Mouse (Mus musculus): Measurements from ENCODE around the gene Garnl3. TPM values are rescaled to one million over a fixed set of nuclear protein-coding genes. Genes with fewer than 3 reads are reported as not detected.

Garnl3 gene
- total and polyA plus RNA-seq, 2 experiments from 2014 or later: 56.1 to 96.9 TPM

DNA sequence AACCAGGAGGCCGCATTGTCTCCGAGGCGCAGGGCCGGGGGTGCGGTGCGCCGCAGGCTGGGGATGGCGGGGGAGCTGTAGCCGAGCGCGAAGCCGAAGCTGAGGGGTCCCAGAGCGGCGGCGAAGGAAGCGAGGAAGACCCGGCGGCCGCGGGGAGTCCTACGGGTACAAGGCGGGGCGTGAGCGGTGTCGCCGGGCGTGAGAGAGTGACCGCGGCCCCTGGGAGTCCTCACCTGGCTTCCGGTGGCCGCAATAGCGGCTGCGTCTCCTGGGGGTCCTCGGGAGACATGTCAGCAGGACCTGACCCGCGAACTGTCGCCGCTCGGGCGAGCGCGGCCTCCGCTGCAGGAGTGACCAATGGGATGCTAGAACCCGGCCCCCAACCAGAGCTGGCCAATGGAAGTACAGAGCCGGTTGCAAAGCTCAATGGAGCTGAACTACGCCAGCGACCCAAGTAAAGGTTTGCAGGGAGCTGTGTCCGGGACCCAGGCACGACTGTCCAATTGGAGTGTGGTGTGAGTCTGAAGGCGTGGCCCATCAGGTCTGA, 149.7 kb downstream of the Garnl3 start, which contains the start of gene Slc2a8:
Gene Slc2a8, minus strand, starts transcription at position 359 of the 547 bp plus-strand sequence.
- no peak for TF ChIP-seq CTCF (IDR thresholded peaks at IDR 0.05; ENCODE audit: low read depth)
- Histone ChIP-seq H3K27me3 (ENCODE audit: insufficient read depth, low read length) (no peaks in the 10 kb centered on the region), H3K9me3 (ENCODE audit: low read length) (no peaks in the 10 kb centered on the region), H3K4me2 (ENCODE audit: low read depth, low read length) (peak within 1 kb of the TSS; percentile 100), H3K4me3 (ENCODE audit: low read length) (peak within 1 kb of the TSS; percentile 89), H3K36me3 (ENCODE audit: insufficient read depth, low read length) (no peaks in the 10 kb centered on the region), H3K27ac (peak within 1 kb of the TSS; percentile 70; the same call in 1 of the 2 replicates), H3K9ac (replicated peaks; ENCODE audit: low read length) (peak within 1 kb of the TSS; percentile 92), H3K4me1 (ENCODE audit: insufficient read depth, low read length) (peaks cover 12% of the 10 kb centered on the region)
- under 1% methylated on average over 50 of the region's 50 CpGs for WGBS
- ATAC-seq (peak; percentile 98), DNase-seq (ENCODE audit: low spot score) (peak; percentile 96)

DNA sequence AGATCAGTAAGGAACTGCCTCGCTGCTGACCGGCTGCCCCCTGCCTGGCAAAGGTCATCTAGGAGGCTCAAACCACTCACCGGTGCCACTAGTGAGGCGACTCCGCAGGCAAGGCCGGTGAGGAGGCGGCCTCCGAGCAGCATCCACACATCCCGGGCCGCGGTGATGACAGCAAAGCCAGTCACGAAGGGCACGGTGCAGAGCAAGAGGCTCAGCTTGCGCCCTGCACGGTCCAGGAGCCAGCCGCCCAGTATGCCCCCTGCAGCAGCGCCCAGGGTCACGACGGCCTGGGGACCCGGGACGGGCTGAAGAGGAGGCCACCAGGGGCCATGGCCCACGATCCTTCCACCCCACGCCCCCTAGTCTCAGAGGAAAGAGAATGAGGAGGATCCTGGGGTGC, 150.2 kb downstream of the Garnl3 start:
- peak; percentile 20 for DNase-seq (ENCODE audit: low spot score)
- Histone ChIP-seq H3K9me3 (ENCODE audit: low read length) (no peaks in the 10 kb centered on the region), H3K27ac (peak overlapping the region; percentile 70; the same call in 1 of the 2 replicates), H3K4me2 (ENCODE audit: low read depth, low read length) (peak overlapping the region; percentile 100), H3K9ac (replicated peaks; ENCODE audit: low read length) (peak overlapping the region; percentile 92), H3K4me3 (ENCODE audit: low read length) (peak overlapping the region; percentile 89), H3K36me3 (ENCODE audit: insufficient read depth, low read length) (no peaks in the 10 kb centered on the region), H3K4me1 (ENCODE audit: insufficient read depth, low read length) (peaks cover 12% of the 10 kb centered on the region), H3K27me3 (ENCODE audit: insufficient read depth, low read length) (no peaks in the 10 kb centered on the region)
- no peak for ATAC-seq
- under 1% methylated on average over 23 of the region's 23 CpGs for WGBS
- no peak for TF ChIP-seq CTCF (IDR thresholded peaks at IDR 0.05; ENCODE audit: low read depth)

DNA sequence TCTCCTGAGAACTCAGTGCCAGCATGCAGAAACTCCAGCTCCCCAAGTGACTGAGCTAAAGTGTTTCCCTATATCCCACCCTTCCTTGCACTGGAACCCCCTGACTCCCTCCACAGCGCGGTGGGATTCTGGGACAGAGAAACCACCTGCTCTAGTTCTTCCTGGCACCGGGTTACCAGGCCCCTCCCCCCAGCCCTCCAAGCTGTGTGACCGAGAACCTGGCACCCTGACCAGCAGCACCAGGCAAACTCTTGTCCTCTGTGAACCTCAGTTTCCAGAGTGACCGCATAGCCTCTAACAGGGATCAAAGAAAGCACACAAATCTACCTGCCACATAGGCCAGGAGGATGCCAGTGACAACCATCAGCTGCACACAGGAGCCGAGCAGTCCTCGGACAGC, 151.8 kb downstream of the Garnl3 start:
- Histone ChIP-seq H3K4me1 (ENCODE audit: insufficient read depth, low read length) (peaks cover 12% of the 10 kb centered on the region), H3K27ac (no peak overlapping the region), H3K9me3 (ENCODE audit: low read length) (no peaks in the 10 kb centered on the region), H3K9ac (replicated peaks; ENCODE audit: low read length) (no peak overlapping the region), H3K27me3 (ENCODE audit: insufficient read depth, low read length) (no peaks in the 10 kb centered on the region), H3K4me2 (ENCODE audit: low read depth, low read length) (no peak overlapping the region), H3K4me3 (ENCODE audit: low read length) (no peak overlapping the region), H3K36me3 (ENCODE audit: insufficient read depth, low read length) (0 out of 2 replicates have a peak, but pooled peaks cover 7% of the 10 kb centered on the region)
- no peak for DNase-seq (ENCODE audit: low spot score)
- 76% methylated on average over 7 of the region's 7 CpGs for WGBS
- no peak for ATAC-seq
- no peak for TF ChIP-seq CTCF (IDR thresholded peaks at IDR 0.05; ENCODE audit: low read depth)

DNA sequence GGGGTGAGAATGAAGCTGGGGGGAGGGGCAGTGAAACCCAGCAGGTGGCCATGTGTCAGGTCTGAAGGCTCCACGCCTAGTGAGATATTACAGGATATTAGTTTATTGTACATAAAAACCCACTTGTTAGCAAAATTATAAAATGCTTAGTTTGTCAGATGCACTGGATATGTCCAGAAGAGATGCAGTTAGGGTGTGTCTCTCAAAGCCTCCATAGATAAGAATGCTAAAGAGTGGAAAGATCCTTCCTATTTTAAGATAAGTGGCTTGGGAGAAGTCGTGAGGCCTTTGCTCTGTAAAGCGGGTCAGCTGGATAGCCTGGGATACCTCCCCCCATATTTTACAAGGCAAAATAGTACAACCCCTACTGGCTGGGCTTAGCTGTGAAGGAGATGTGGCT, 152.8 kb downstream of the Garnl3 start:
- no peaks in the 10 kb centered on the region for H3K9me3 ChIP-seq (ENCODE audit: low read length)
- no peak for TF ChIP-seq CTCF (IDR thresholded peaks at IDR 0.05; ENCODE audit: low read depth)
- no peak for ATAC-seq

DNA sequence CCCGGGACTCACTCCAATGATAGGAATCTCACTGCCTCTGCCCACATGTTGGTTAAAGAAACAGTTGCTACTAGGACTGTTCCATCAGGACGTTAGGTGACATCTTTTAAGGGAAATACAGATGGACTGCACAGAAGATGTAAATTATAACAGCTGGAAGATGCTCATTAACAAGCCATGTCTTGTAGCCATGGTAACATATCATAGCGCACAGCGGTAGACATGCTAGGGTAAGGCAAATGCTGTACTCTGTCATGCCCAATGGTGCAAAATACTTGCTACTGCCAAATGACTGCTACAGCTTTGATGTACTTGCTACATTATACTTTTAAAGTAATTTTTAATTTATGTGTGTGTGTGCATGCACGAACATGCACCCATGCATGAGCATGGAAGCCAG, 154.3 kb downstream of the Garnl3 start:
- no peak for TF ChIP-seq CTCF (IDR thresholded peaks at IDR 0.05; ENCODE audit: low read depth)
- Histone ChIP-seq H3K27ac (no peak overlapping the region), H3K4me3 (ENCODE audit: low read length) (no peak overlapping the region), H3K4me2 (ENCODE audit: low read depth, low read length) (no peak overlapping the region), H3K9me3 (ENCODE audit: low read length) (no peaks in the 10 kb centered on the region), H3K36me3 (ENCODE audit: insufficient read depth, low read length) (peaks cover 24% of the 10 kb centered on the region; the same call in 1 of the 2 replicates), H3K27me3 (ENCODE audit: insufficient read depth, low read length) (no peaks in the 10 kb centered on the region), H3K9ac (replicated peaks; ENCODE audit: low read length) (no peak overlapping the region), H3K4me1 (ENCODE audit: insufficient read depth, low read length) (peaks cover 7% of the 10 kb centered on the region)
- 60% methylated on average over 5 of the region's 5 CpGs for WGBS
- DNase-seq (ENCODE audit: low spot score): peak; percentile 24
- ATAC-seq: no peak

More for the DNA sequence above, 152.8 kb downstream of the Garnl3 start:
- Histone ChIP-seq H3K4me3 (ENCODE audit: low read length) (no peak overlapping the region), H3K4me1 (ENCODE audit: insufficient read depth, low read length) (peaks cover 12% of the 10 kb centered on the region), H3K9ac (replicated peaks; ENCODE audit: low read length) (no peak overlapping the region), H3K27me3 (ENCODE audit: insufficient read depth, low read length) (no peaks in the 10 kb centered on the region), H3K4me2 (ENCODE audit: low read depth, low read length) (no peak overlapping the region), H3K36me3 (ENCODE audit: insufficient read depth, low read length) (peaks cover 15% of the 10 kb centered on the region; the same call in 1 of the 2 replicates), H3K27ac (no peak overlapping the region)
- DNase-seq (ENCODE audit: low spot score): no peak
- WGBS: 69% methylated on average over 3 of the region's 3 CpGs

DNA sequence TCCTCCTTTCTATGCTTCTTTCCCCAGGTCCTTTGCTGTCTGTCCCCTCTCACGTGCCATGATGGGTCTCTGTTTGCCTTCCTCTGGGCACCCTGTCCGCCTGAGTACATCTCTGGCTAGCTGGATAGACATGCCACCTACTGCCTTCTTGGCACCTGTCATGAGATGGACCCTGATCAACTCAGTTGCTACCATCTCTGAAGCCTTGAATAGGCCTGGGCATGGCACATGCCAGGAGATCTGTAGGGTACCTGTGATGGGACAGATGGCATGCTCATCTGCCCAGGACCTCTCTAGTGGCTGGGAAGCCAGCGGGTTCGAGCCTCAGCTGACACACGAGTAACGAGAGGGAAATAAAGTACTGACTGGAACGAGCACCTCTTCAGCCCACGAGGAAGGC, 157.2 kb downstream of the Garnl3 start:
- H3K9ac ChIP-seq (replicated peaks; ENCODE audit: low read length): no peak overlapping the region
- H3K4me1 ChIP-seq (ENCODE audit: insufficient read depth, low read length): no peaks in the 10 kb centered on the region; the same call in 1 of the 2 replicates
- no peak overlapping the region for H3K4me2 ChIP-seq (ENCODE audit: low read depth, low read length)
- no peak overlapping the region for H3K4me3 ChIP-seq (ENCODE audit: low read length)
- TF ChIP-seq CTCF (IDR thresholded peaks at IDR 0.05; ENCODE audit: low read depth): no peak
- 89% methylated on average over 8 of the region's 8 CpGs for WGBS
- no peak overlapping the region for H3K27ac ChIP-seq
- peaks cover 24% of the 10 kb centered on the region; the same call in 1 of the 2 replicates for H3K36me3 ChIP-seq (ENCODE audit: insufficient read depth, low read length)
- H3K9me3 ChIP-seq (ENCODE audit: low read length): no peaks in the 10 kb centered on the region
- ATAC-seq (no peak), DNase-seq (ENCODE audit: low spot score) (no peak)
- H3K27me3 ChIP-seq (ENCODE audit: insufficient read depth, low read length): no peaks in the 10 kb centered on the region

DNA sequence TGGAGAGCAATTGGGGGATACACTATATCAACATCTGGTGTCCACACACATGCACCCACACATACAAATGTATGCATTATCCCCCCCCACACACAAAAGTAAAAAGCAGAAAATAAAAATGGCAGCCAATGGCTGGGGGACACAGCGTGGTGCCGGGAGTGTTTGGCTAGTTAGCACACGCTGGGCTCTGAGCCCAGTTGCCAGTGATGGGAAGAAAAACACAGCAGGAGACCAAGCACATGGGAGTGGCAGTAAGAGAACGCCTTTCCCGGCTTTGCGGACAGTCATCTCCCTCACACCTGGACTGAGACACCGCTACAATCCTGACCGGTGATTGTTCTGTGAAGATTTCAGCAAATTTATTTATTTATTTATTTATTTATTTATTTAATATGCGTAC, 160.2 kb downstream of the Garnl3 start:
- no peak overlapping the region for H3K27ac ChIP-seq
- DNase-seq (ENCODE audit: low spot score): peak; percentile 71

More for the DNA sequence above, 160.2 kb downstream of the Garnl3 start:
- Histone ChIP-seq H3K9ac (replicated peaks; ENCODE audit: low read length) (no peak overlapping the region), H3K4me3 (ENCODE audit: low read length) (no peak overlapping the region), H3K9me3 (ENCODE audit: low read length) (no peaks in the 10 kb centered on the region), H3K4me2 (ENCODE audit: low read depth, low read length) (no peak overlapping the region), H3K36me3 (ENCODE audit: insufficient read depth, low read length) (peaks cover 24% of the 10 kb centered on the region; the same call in 1 of the 2 replicates), H3K4me1 (ENCODE audit: insufficient read depth, low read length) (peaks cover 8% of the 10 kb centered on the region), H3K27me3 (ENCODE audit: insufficient read depth, low read length) (no peaks in the 10 kb centered on the region)
- 18% methylated on average over 9 of the region's 9 CpGs for WGBS
- no peak for TF ChIP-seq CTCF (IDR thresholded peaks at IDR 0.05; ENCODE audit: low read depth)
- no peak for ATAC-seq
